Mouse (Mus musculus) gastrocnemius, postnatal 10 days (tissue): ENCODE results near the gene Naa10. TPM values are rescaled to one million over a fixed set of nuclear protein-coding genes. Genes with fewer than 3 reads are reported as not detected.

Source experiments
- total RNA-seq, 2 experiments: library from RNA; stranded (reverse); gene quantifications; 2 replicates each; pipeline ENCODE4 v1.2.3; 2021

The Naa10 gene
- total RNA-seq, 2 experiments from 2014 or later, result 68.7 to 73.5 TPM

Other genes starting within 250 kb of the Naa10 start
- gene Slc6a8, start 248.8 kb downstream of the Naa10 start, total RNA-seq, result 10 to 100 TPM; 48.5 to 50.7 TPM
- gene Bcap31, start 205.8 kb downstream of the Naa10 start, total RNA-seq, result 10 to 100 TPM; 75.2 to 80.4 TPM
- 10 to 100 TPM; 21.8 to 24.7 TPM for gene Abcd1, start 205.3 kb downstream of the Naa10 start, total RNA-seq
- gene Plxnb3, start 164.9 kb downstream of the Naa10 start, total RNA-seq, result 1 to 10 TPM; 1.7 to 2.2 TPM
- gene Srpk3, start 147.5 kb downstream of the Naa10 start, total RNA-seq, result 100 to 1,000 TPM in 1 of 2 experiments, 10 to 100 TPM in 1; 88.6 to 116 TPM
- 100 to 1,000 TPM; 272 to 320 TPM for gene Idh3g, start 135.0 kb downstream of the Naa10 start, total RNA-seq
- gene Ssr4, start 134.9 kb downstream of the Naa10 start, total RNA-seq, result 100 to 1,000 TPM; 106 to 110 TPM
- gene Pdzd4, start 97.0 kb downstream of the Naa10 start, total RNA-seq, result 1 to 10 TPM; 2.6 to 3.7 TPM
- not detected for gene Avpr2, start 29.8 kb downstream of the Naa10 start, total RNA-seq
- 1 to 10 TPM; 1.9 to 2.9 TPM for gene L1cam, start 25.8 kb downstream of the Naa10 start, total RNA-seq
- gene Arhgap4, start 74 bp downstream of the Naa10 start, total RNA-seq, result 1 to 10 TPM in 1 of 2 experiments, under 1 TPM in 1; 0.85 to 2.0 TPM
- gene Renbp, start 8.9 kb upstream of the Naa10 start, total RNA-seq, result 1 to 10 TPM; 4.6 to 5.3 TPM
- gene Hcfc1, start 44.4 kb upstream of the Naa10 start, total RNA-seq, result 10 to 100 TPM; 52.5 to 55.6 TPM
- gene Irak1, start 102.0 kb upstream of the Naa10 start, total RNA-seq, result 10 to 100 TPM; 44.3 to 52.2 TPM
- gene Opn1mw, start 205.5 kb upstream of the Naa10 start, total RNA-seq, result not detected
- gene Mecp2, start 213.4 kb upstream of the Naa10 start, total RNA-seq, result 10 to 100 TPM; 32.5 to 38.9 TPM
- gene Tex28, start 245.9 kb upstream of the Naa10 start, total RNA-seq, result not detected